Mouse (Mus musculus) macrophage (primary cell): ENCODE data around the gene Atxn7. TPM values are rescaled to one million over a fixed set of nuclear protein-coding genes. Genes with fewer than 3 reads are reported as not detected.

Source experiments
- H3K27ac ChIP-seq: fragments of 350-480 bp; formaldehyde crosslinking; 2 replicates; pipeline ENCODE4 v1.9.0; 2021
- H3K36me3 ChIP-seq: fragments of 350-480 bp; formaldehyde crosslinking; 2 replicates; pipeline ENCODE4 v1.9.0; 2021; ENCODE audit errors: inconsistent target
- H3K4me3 ChIP-seq: fragments of 350-480 bp; formaldehyde crosslinking; 2 replicates; pipeline ENCODE4 v1.9.0; 2021; ENCODE audit errors: inconsistent target
- H3K79me2 ChIP-seq: fragments of 350-480 bp; formaldehyde crosslinking; 2 replicates; pipeline ENCODE4 v1.9.0; 2021; ENCODE audit errors: inconsistent target
- WGBS: methylation state at CpG from one replicate; pipeline ENCODE4 v1.1.7; 2026; ENCODE audit warnings: inconsistent platforms; ENCODE audit not compliant: missing documents; 5-methylcytosine and 5-hydroxymethylcytosine counted together
- polyA plus RNA-seq: library from polyadenylated mRNA; stranded (reverse); fragments of 250-400 nt; gene quantifications from 3 replicates; pipeline ENCODE4 v1.2.4, GENCODE M21; 2018; ENCODE audit warnings: inconsistent platforms

Gene Atxn7
- polyA plus RNA-seq, 1 experiment from 2014 or later: 6.7 TPM

GRCm38 (mm10) chr14:14088016-14088791 is 127.0 kb downstream of the Atxn7 start:
- 9% methylated on average over 9 of the region's 9 CpGs for WGBS
- Histone ChIP-seq H3K36me3 (peaks cover 37% of the 10 kb centered on the region), H3K27ac (no peak overlapping the region), H3K79me2 (peaks cover 8% of the 10 kb centered on the region; the same call in 1 of the 2 replicates), H3K4me3 (no peak overlapping the region)

DNA sequence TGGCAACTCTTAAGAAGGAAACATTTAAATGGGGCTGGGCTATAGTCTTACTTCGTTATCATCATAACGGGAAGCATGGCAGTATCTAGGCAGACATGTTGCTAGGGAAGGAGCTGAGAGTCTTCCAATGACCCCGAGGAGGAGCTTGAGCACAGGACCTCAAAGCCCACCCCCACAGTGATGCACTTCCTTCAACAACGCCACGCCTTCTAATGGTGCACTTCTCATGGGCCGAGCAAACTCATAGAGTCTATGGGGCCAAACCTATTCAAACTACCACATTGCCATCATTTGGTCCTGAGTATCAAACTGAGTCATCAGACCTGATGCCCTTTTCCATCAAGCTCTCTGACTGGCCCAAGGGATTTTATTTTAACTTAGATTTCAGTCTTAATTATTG is 129.3 kb downstream of the Atxn7 start:
- Histone ChIP-seq H3K4me3 (no peak overlapping the region), H3K36me3 (peaks cover 50% of the 10 kb centered on the region), H3K79me2 (no peaks in the 10 kb centered on the region; the same call in 1 of the 2 replicates), H3K27ac (no peak overlapping the region)
- 93% methylated on average over 6 of the region's 6 CpGs for WGBS

- 31% methylated on average over 10 of the region's 10 CpGs for WGBS
- H3K4me3 ChIP-seq: no peak overlapping the region
- peaks cover 58% of the 10 kb centered on the region for H3K36me3 ChIP-seq
- H3K79me2 ChIP-seq: no peaks in the 10 kb centered on the region
- H3K27ac ChIP-seq: no peak overlapping the region
Measured at GRCm38 (mm10) chr14:14098330-14098980, 137.2 kb downstream of the Atxn7 start.

- Histone ChIP-seq H3K4me3 (no peak overlapping the region), H3K79me2 (no peaks in the 10 kb centered on the region), H3K36me3 (peaks cover 45% of the 10 kb centered on the region), H3K27ac (no peak overlapping the region)
- WGBS: 98% methylated on average over 8 of the region's 8 CpGs
Measured at GRCm38 (mm10) chr14:14100773-14101280, 139.6 kb downstream of the Atxn7 start.

DNA sequence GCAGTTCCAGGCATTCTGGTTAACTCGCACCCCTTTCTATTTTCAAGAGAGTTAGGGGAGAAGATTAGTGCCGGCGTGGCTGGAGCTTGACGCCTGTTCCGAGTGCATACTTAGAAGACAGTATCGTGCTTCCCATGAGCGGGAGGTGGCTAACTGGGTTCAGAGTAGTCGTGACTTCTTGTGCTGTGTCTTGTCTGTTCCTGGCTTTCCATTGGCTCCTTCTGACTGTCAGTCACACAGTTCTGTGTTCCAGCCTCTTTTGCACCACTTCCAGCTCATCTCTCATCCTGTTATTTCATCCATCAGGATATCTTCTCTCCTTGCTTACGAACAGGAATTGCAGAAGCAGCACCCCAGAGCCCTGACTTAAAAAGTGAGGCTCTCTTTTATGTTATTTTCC is 140.1 kb downstream of the Atxn7 start:
- 95% methylated on average over 9 of the region's 9 CpGs for WGBS

GRCm38 (mm10) chr14:14104213-14104929 is 143.1 kb downstream of the Atxn7 start:
- Histone ChIP-seq H3K4me3 (no peak overlapping the region), H3K79me2 (no peaks in the 10 kb centered on the region), H3K36me3 (peaks cover 31% of the 10 kb centered on the region), H3K27ac (no peak overlapping the region)
- 74% methylated on average over 12 of the region's 13 CpGs for WGBS

More for the DNA sequence above, 140.1 kb downstream of the Atxn7 start:
- Histone ChIP-seq H3K4me3 (no peak overlapping the region), H3K79me2 (no peaks in the 10 kb centered on the region), H3K36me3 (peaks cover 40% of the 10 kb centered on the region), H3K27ac (no peak overlapping the region)

DNA sequence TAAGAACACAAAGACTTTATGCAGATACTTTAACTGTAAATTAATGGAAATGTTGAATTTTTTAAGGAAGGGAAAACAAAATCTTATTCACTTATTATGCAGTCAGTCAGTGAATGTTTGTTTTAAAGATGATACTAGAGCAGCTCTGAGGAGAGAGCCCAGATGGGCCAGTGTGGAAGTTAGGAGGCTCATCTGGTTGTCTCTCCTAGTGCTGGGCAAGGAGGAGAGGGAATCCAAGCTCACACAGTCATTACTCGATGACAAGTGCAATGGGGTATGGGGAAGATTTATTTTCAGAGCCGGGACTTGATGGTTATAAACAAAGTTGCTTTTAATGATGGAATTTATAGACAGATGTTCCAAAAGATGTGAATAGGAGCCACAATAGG is 143.7 kb downstream of the Atxn7 start:
- no peaks in the 10 kb centered on the region for H3K79me2 ChIP-seq
- peaks cover 25% of the 10 kb centered on the region for H3K36me3 ChIP-seq
- H3K27ac ChIP-seq: no peak overlapping the region
- 91% methylated on average over 2 of the region's 2 CpGs for WGBS
- no peak overlapping the region for H3K4me3 ChIP-seq

DNA sequence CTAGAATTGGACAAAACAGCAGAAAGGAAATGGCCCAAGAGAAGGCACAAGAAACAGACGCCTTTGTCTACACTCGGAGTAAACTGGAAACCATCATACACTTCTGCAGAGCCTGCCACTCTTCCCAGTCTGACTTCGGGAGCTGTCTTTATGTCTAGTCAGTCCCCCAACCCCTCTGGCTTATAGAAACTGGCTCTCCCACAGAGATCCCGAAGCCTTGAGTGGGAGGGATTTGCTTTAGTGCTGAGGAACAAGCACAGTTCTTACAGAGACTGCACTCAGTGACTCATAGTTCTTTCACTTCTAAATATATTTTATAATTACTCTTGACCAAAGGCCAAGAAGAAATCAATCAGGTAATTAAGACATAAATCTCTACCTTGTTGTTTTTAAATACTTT is 149.5 kb downstream of the Atxn7 start:
- 91% methylated on average over 4 of the region's 4 CpGs for WGBS
- no peaks in the 10 kb centered on the region for H3K79me2 ChIP-seq
- H3K36me3 ChIP-seq: peaks cover 52% of the 10 kb centered on the region
- no peak overlapping the region for H3K4me3 ChIP-seq
- H3K27ac ChIP-seq: no peak overlapping the region

DNA sequence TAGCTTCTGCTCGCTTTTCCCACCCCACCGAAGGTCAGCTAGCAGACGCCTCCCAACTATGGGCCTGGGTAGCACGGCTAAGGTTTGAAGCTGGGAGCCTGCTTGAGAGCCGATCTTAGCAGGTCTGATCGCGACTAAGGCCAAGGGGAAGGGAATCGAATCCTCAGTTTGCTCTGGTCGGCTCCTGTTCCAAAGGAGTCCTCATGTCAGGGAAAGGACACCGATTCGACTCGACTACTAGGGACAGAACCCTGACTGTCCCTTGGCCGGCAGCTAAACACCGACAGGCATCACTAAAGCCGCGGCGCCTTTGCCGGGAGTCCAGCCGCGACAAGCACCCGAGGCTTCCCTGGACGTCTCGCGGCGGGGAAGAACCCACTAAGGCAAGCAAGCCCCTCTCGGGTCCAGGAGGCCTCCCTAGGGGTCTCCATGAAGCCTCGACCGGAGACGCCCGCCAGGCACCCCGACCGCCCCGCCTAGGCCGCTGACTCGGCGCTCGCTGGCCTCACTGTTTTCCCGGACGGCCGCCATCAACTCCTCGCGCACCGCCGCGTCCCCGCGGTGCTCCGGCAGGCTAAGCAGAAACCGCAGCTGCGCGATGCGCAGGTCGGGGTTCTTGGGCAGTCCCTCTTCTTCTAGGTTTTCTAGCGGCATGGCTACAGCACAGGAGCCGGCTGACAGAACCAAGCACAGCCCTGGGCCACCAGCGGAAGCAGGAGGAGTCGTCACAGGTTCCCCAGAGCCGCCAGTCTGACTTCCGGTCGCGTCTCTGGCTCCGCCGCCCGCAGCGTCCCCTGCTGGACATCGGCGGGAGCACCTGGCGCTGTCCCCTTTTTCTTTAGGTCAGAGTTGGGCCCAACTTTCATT is 159.2 kb downstream of the Atxn7 start, which contains the start of gene Psmd6:
Gene Psmd6 (minus strand): TSS at position 755 of the 867 bp plus-strand sequence.
- Histone ChIP-seq H3K4me3 (peak within 1 kb of the TSS; percentile 90), H3K27ac (peak within 1 kb of the TSS; percentile 39), H3K36me3 (peaks cover 31% of the 10 kb centered on the region), H3K79me2 (peaks cover 31% of the 10 kb centered on the region)
- under 1% methylated on average over 68 of the region's 68 CpGs for WGBS

Other genes with a start within 250 kb of the Atxn7 start
- not detected in 3 replicates for gene Gm281, start 47.0 kb upstream of the Atxn7 start, polyA plus RNA-seq
- 53.9 to 80.8 TPM (median 66.8 TPM) in 3 replicates for gene Thoc7, start 412 bp downstream of the Atxn7 start, polyA plus RNA-seq
- gene Psmd6, start 159.5 kb downstream of the Atxn7 start, polyA plus RNA-seq: 72.7 to 129 TPM (median 87.6 TPM) in 3 replicates
- not detected in 3 replicates for gene Olfr720, start 225.4 kb downstream of the Atxn7 start, polyA plus RNA-seq